Mouse (Mus musculus): Measurements from ENCODE around the gene Ciapin1. TPM values are rescaled to one million over a fixed set of nuclear protein-coding genes. Genes with fewer than 3 reads are reported as not detected.

The Ciapin1 gene
- total and polyA plus RNA-seq, 2 experiments from 2014 or later = 60.6 to 162 TPM

GRCm38 (mm10) chr8:94819671-94820179, 18.4 kb downstream of the Ciapin1 start:
- no peak overlapping the region for H3K27ac ChIP-seq (ENCODE audit: low read depth, low read length)
- H3K4me2 ChIP-seq (ENCODE audit: low read depth, low read length, poor library complexity, severe bottlenecking) = no peak overlapping the region
- WGBS = 81% methylated on average over 6 of the region's 6 CpGs
- TF ChIP-seq CTCF (IDR thresholded peaks at IDR 0.05) = no peak
- DNase-seq (ENCODE audit: low spot score) (no peak), ATAC-seq (ENCODE audit: low FRiP score) (no peak)
- no peaks in the 10 kb centered on the region for H3K9me3 ChIP-seq (ENCODE audit: low read length)
- no peaks in the 10 kb centered on the region for H3K4me1 ChIP-seq (ENCODE audit: insufficient read depth, low read length)
- H3K27me3 ChIP-seq (ENCODE audit: insufficient read depth, low read length) = no peaks in the 10 kb centered on the region
- H3K4me3 ChIP-seq (ENCODE audit: low read depth, low read length) = no peak overlapping the region
- H3K36me3 ChIP-seq (ENCODE audit: insufficient read depth, low read length) = peaks cover 21% of the 10 kb centered on the region
- no peak overlapping the region for H3K9ac ChIP-seq (replicated peaks; ENCODE audit: low read length, poor library complexity, severe bottlenecking)

GRCm38 (mm10) chr8:94817933-94818332, 20.2 kb downstream of the Ciapin1 start:
- ATAC-seq (ENCODE audit: low FRiP score) (no peak), DNase-seq (ENCODE audit: low spot score) (no peak)
- H3K9ac ChIP-seq (replicated peaks; ENCODE audit: low read length, poor library complexity, severe bottlenecking) = no peak overlapping the region
- no peak overlapping the region for H3K4me3 ChIP-seq (ENCODE audit: low read depth, low read length)
- H3K36me3 ChIP-seq (ENCODE audit: insufficient read depth, low read length) = peaks cover 8% of the 10 kb centered on the region
- H3K27ac ChIP-seq (ENCODE audit: low read depth, low read length) = no peak overlapping the region
- H3K27me3 ChIP-seq (ENCODE audit: insufficient read depth, low read length) = no peaks in the 10 kb centered on the region
- no peaks in the 10 kb centered on the region for H3K9me3 ChIP-seq (ENCODE audit: low read length)
- H3K4me2 ChIP-seq (ENCODE audit: low read depth, low read length, poor library complexity, severe bottlenecking) = no peak overlapping the region
- no peaks in the 10 kb centered on the region for H3K4me1 ChIP-seq (ENCODE audit: insufficient read depth, low read length)
- 91% methylated on average over 11 of the region's 11 CpGs for WGBS
- no peak for TF ChIP-seq CTCF (IDR thresholded peaks at IDR 0.05)

GRCm38 (mm10) chr8:94814556-94814955, 23.6 kb downstream of the Ciapin1 start:
- DNase-seq (ENCODE audit: low spot score) (peak; percentile 39), ATAC-seq (ENCODE audit: low FRiP score) (no peak)
- Histone ChIP-seq H3K27ac (ENCODE audit: low read depth, low read length) (no peak overlapping the region), H3K27me3 (ENCODE audit: insufficient read depth, low read length) (no peaks in the 10 kb centered on the region), H3K4me2 (ENCODE audit: low read depth, low read length, poor library complexity, severe bottlenecking) (no peak overlapping the region), H3K4me1 (ENCODE audit: insufficient read depth, low read length) (no peaks in the 10 kb centered on the region), H3K9me3 (ENCODE audit: low read length) (no peaks in the 10 kb centered on the region), H3K4me3 (ENCODE audit: low read depth, low read length) (no peak overlapping the region), H3K36me3 (ENCODE audit: insufficient read depth, low read length) (no peaks in the 10 kb centered on the region), H3K9ac (replicated peaks; ENCODE audit: low read length, poor library complexity, severe bottlenecking) (no peak overlapping the region)
- TF ChIP-seq CTCF (IDR thresholded peaks at IDR 0.05) = peak; percentile 72
- 0% methylated on average over 1 of the region's 1 CpGs for WGBS

GRCm38 (mm10) chr8:94812645-94813098, 25.5 kb downstream of the Ciapin1 start:
- Histone ChIP-seq H3K4me3 (ENCODE audit: low read depth, low read length) (no peak overlapping the region; the same call in 1 of the 2 replicates), H3K4me2 (ENCODE audit: low read depth, low read length, poor library complexity, severe bottlenecking) (peak overlapping the region; percentile 28), H3K9me3 (ENCODE audit: low read length) (no peaks in the 10 kb centered on the region), H3K9ac (replicated peaks; ENCODE audit: low read length, poor library complexity, severe bottlenecking) (no peak overlapping the region), H3K27me3 (ENCODE audit: insufficient read depth, low read length) (no peaks in the 10 kb centered on the region), H3K4me1 (ENCODE audit: insufficient read depth, low read length) (no peaks in the 10 kb centered on the region), H3K36me3 (ENCODE audit: insufficient read depth, low read length) (no peaks in the 10 kb centered on the region), H3K27ac (ENCODE audit: low read depth, low read length) (peak overlapping the region; percentile 68)
- ATAC-seq (ENCODE audit: low FRiP score) (peak; percentile 64), DNase-seq (ENCODE audit: low spot score) (peak; percentile 91)
- WGBS = 30% methylated on average over 6 of the region's 6 CpGs
- TF ChIP-seq CTCF (IDR thresholded peaks at IDR 0.05) = peak; percentile 86

- Histone ChIP-seq H3K9ac (replicated peaks; ENCODE audit: low read length, poor library complexity, severe bottlenecking) (no peak overlapping the region), H3K4me3 (ENCODE audit: low read depth, low read length) (no peak overlapping the region), H3K27me3 (ENCODE audit: insufficient read depth, low read length) (no peaks in the 10 kb centered on the region), H3K9me3 (ENCODE audit: low read length) (no peaks in the 10 kb centered on the region), H3K4me2 (ENCODE audit: low read depth, low read length, poor library complexity, severe bottlenecking) (no peak overlapping the region), H3K36me3 (ENCODE audit: insufficient read depth, low read length) (no peaks in the 10 kb centered on the region), H3K4me1 (ENCODE audit: insufficient read depth, low read length) (no peaks in the 10 kb centered on the region), H3K27ac (ENCODE audit: low read depth, low read length) (no peak overlapping the region)
- DNase-seq (ENCODE audit: low spot score) = no peak
- no peak for TF ChIP-seq CTCF (IDR thresholded peaks at IDR 0.05)
- no peak for ATAC-seq (ENCODE audit: low FRiP score)
- 85% methylated on average over 6 of the region's 6 CpGs for WGBS
Measured at GRCm38 (mm10) chr8:94811654-94812053, 26.5 kb downstream of the Ciapin1 start.

- DNase-seq (ENCODE audit: low spot score) (no peak), ATAC-seq (ENCODE audit: low FRiP score) (no peak)
- H3K27me3 ChIP-seq (ENCODE audit: insufficient read depth, low read length) = no peaks in the 10 kb centered on the region
- no peaks in the 10 kb centered on the region for H3K4me1 ChIP-seq (ENCODE audit: insufficient read depth, low read length)
- no peak overlapping the region for H3K9ac ChIP-seq (replicated peaks; ENCODE audit: low read length, poor library complexity, severe bottlenecking)
- H3K4me2 ChIP-seq (ENCODE audit: low read depth, low read length, poor library complexity, severe bottlenecking) = no peak overlapping the region
- no peaks in the 10 kb centered on the region for H3K9me3 ChIP-seq (ENCODE audit: low read length)
- no peaks in the 10 kb centered on the region for H3K36me3 ChIP-seq (ENCODE audit: insufficient read depth, low read length)
- H3K4me3 ChIP-seq (ENCODE audit: low read depth, low read length) = no peak overlapping the region
- no peak for TF ChIP-seq CTCF (IDR thresholded peaks at IDR 0.05)
- H3K27ac ChIP-seq (ENCODE audit: low read depth, low read length) = no peak overlapping the region
- WGBS = 82% methylated on average over 5 of the region's 5 CpGs
Measured at GRCm38 (mm10) chr8:94810855-94811254, 27.3 kb downstream of the Ciapin1 start.

Measured in midbrain, postnatal 0 days (tissue).